Mouse (Mus musculus): ENCODE measurements around the gene Tcaf1.

The Tcaf1 gene

GRCm38 (mm10) chr6:42709291-42710211 is at the start of gene Tcaf1:
Tcaf1 (minus strand) TSS chr6:42710088.
- peak; percentile 85 for DNase-seq

GRCm38 (mm10) chr6:42756104-42756503 is 46.2 kb upstream of the Tcaf1 start, which contains the start of gene Olfr38:
Olfr38 (plus strand) TSS chr6:42756404.
- DNase-seq = no peak

- no peak for DNase-seq
Measured at GRCm38 (mm10) chr6:42747846-42748245, 38.0 kb upstream of the Tcaf1 start.

DNA sequence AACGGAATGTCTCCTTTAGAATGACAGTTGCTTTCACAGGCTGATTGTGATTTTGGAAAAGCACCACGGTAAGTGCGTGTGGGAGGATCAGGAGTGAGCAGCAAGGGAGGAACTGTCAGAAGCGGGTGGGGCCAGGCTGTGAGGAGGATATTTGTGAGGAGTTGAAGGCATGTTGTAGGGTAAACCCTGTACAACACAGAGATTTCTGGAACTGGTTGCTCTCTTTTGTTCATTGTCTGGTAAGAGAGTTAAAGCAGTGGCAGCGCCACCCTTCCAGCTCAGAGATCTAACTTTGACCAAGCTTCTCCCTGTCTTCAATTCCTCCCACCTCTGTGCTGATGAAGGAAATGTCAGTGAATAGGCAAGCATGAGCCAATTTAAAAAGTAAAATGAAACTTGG is 32.4 kb upstream of the Tcaf1 start:
- DNase-seq = no peak

DNA sequence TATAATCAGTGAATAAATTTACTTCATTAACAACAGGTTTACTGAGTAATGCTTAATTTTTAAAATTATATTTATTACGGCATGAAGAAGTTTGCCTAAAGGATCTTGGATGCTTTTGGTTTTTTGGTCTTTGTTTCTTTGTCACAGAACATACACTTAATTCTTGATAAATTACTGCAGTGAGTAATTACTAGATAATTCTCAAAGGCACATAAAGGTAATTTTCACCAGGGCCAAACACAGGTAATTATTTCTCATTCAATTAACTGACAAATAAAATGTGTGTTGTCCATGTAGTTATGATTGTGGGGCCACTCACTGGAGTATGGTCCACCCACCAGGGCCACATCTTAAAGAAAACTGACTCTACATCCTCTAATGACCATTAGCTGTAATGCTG is 29.2 kb upstream of the Tcaf1 start, which contains the start of gene Olfr453:
Gene Olfr453, plus strand, starts transcription at position 301 of the 400 bp plus-strand sequence.
- DNase-seq = no peak

DNA sequence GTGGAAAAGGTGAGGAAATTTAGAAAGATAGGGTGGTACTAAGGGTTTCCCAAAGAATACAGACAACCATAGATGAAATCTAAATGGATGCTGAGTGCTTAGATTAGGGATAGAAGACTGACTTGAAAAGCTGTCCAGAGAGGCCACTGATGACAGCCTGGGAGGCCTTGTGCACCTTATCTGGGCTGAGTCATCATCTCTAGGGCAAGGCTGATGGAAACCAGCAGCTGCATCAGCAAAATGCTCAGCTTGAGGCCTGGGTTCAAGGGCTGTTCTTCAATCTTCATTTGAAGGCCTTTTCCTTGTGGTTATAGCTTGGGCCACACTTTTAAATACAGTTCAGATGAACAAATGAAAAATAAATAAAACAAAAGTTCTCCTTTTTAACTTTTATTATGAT is 8.1 kb upstream of the Tcaf1 start:
- DNase-seq = no peak

DNA sequence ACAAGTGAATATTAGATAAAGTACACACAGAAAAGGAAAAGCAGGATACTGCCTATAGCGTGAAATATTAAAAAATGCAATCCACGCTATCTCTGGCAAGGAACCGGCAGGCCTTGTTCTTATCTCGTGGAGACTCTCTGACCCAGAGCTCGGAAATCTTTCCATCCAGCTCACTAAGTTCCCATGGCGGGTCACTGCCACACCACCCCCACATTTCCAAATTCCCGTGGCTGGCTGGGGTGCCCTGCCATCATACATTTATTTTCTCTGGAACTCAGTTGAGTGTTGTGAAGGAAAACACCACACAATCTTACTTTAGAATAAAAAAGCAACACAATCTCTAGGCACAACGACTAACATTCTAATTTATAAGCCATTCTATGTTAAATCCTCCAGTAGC is 4.8 kb upstream of the Tcaf1 start:
- no peak for DNase-seq

GRCm38 (mm10) chr6:42692517-42693190 is 17.2 kb downstream of the Tcaf1 start:
- peak; percentile 90 for DNase-seq

DNA sequence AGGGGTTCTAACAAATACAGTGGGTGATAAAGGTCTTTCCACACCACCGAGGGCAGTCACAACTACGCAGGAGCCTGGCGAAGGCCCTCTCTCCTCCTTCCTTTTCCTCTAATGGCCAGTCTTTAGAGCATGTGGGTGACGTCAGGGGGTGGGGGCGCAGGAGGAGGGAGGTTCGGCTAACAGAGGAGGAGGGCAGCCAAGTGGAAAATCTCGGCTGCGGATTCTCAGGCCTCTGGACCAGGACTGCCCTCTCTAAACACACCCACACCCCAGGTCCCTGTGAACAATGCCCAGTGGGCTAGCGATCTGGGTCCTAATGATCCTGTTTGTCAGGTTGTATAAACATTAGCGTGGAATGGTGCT is 17.8 kb downstream of the Tcaf1 start:
- peak; percentile 91 for DNase-seq

DNA sequence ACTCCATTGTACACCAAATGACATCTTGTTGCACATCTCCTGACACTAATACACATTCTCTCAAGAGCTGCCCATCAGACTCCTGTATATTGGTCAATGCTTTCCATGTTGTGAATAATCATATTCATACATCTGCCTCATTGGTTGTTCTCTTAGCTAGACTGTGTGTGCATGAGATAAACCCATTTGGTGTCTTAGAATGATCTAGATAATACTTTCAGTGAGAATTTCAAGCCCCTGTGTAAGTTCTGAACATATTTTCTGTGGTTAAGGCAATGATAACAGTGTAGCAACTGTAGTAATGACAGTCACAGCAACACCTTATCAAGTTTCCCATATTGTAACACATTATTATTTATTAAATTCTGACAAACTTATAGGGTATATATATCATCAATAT is 20.1 kb downstream of the Tcaf1 start:
- DNase-seq = no peak

DNA sequence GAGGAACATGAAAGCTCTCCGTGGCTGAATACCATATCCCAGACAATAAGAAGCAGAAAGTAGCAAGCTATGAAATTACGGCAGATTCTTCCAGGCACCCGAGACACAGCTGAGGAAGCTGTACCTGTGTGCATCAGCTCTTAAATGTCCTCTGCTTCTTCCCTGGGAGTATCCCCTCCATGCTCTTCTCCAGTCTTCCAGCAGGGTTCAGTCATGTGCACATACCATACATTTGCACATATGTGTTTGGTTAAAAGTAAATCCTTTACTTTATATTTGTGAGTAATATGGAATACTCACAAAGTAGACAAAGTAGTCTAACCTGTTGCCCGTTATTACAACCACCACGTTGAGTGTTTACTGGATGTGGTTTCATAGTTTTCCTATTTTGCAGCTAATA is 22.0 kb downstream of the Tcaf1 start:
- no peak for DNase-seq

DNA sequence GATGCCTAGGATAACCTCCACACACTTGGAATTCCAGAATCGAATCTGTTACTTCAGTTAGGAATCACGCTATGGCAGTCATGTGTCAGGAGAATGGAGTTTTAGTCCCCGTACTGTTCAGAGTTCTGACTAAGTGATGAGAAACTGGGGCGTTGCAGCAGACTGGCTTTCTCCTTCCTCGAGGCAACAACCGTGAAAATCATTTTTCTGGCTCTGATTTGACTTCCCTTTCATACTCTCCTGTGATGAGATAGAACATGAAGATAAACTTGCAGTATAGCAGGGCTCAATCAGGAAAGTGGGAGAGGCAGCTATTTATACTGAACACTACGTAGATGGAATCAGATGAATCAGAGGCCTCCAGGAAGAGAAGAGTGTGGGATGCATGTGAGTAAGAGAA is 29.8 kb downstream of the Tcaf1 start:
- no peak for DNase-seq

DNA sequence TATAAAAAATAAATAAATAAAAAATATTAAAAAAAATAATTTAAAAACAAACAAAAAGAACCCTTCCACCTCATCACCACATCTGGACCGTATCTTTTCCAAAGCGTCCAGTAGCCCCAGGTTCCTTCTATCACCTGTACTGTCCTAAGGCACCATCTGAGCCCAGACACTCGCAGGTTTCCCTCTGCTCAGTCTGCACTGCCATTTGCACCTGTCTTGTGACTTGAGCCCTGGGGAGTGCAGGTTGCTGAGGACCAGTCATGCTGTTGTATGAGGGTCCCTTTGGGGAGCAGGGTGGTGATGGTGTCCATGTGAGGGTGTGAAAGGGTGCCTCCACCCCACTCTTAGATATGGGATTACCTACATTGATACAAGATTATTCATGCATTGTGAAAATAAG is 33.9 kb downstream of the Tcaf1 start:
- no peak for DNase-seq

- DNase-seq = no peak
Measured at GRCm38 (mm10) chr6:42671767-42672166, 38.1 kb downstream of the Tcaf1 start.

DNA sequence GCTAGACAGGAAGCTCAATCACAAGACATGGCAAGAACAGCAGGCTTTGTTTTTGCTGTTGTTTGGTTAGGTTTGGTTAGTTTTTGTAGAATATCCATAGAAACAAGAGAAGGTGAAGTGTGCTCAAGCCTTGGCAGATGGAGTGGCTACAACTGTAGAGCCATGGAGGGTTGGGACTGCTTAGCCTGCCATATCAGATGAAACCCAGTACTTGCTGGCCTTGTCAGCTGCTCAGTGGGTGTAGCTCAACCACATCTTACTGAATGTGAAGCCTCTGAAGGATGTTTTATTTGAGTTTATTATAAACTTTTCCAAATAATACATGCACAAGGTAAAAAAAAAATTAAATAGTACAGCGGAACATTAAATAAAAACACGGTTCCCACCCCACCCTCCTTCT is 42.2 kb downstream of the Tcaf1 start:
- DNase-seq = no peak

GRCm38 (mm10) chr6:42661739-42662138 is 48.1 kb downstream of the Tcaf1 start:
- DNase-seq = no peak

GRCm38 (mm10) chr6:42644912-42645549 is 64.9 kb downstream of the Tcaf1 start, which contains the start of gene Tcaf2:
Tcaf2 (minus strand) TSS chr6:42645254.
- DNase-seq = peak; percentile 93

DNA sequence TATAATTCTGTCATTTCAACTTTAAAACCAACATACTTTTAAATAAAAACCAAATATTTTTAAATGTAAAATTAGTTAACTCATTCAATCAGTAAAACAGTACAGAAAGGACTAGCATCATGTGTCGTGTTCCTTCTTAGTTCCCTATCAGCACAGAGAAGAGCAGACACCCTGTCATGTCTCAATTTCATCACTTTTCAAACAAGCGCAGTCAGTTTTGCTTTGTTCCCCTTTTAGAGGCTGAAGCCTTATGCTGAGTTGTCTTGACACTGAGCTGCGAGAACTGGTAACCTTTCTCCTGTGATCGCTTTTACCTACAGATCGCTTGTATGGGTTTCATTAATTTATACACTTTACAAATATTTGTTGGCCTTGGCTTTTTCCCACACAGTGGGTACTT is 75.5 kb downstream of the Tcaf1 start:
- no peak for DNase-seq

DNA sequence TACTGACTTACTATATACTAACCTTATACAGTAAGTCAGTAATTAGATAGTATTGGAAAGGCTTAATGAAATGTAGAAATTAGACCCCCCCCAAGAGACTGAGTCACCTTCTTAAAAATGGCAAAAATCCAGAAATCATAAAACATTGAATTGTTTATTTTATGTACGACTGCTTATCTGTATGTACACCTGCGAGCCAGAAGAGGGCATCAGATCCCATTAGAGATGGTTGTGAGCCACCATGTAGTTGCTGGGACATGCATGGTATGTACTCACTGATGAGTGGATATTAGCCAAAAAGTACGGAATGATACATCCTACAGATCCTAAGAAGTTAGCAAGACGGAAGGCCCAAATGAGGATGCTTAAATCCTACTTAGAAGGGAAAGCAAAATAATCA is 78.5 kb downstream of the Tcaf1 start:
- no peak for DNase-seq
